Mouse (Mus musculus): Measurements from ENCODE around the gene Olfr876. TPM values are rescaled to one million over a fixed set of nuclear protein-coding genes. Genes with fewer than 3 reads are reported as not detected.
"Not testable (repeated sequence)": the region's sequence is repeated elsewhere in the genome, so short reads cannot be mapped to it uniquely, and the experiment has no call there.

The Olfr876 gene
- polyA plus RNA-seq (2015; fragmentation: Nextera tagmentation; extraction: Ambion mirVana): not detected in 2 replicates

DNA sequence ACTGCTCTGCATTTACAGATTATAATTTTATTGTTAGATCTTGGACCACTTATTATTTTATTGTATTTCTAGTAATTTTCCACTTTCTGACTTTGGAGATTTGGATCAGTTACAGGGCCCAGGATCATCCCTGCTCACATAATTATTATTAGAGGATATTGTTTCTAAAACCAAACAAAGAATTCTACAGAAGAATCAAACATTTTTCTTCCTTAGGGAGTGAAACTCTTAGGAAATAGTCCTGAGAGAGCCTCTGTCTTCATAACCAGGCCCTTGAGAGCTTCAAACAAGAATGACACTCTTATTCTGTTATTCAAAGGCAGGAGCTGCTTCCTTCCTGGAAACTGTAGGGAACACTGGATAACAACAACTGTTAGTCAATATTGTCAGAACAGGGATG lies at the start of gene Olfr876:
Olfr876 (plus strand) TSS at position 301 of the 400 bp plus-strand sequence.
- H3K36me3 ChIP-seq: no peaks in the 10 kb centered on the region
- H3K27me3 ChIP-seq: no peaks in the 10 kb centered on the region
- H3K4me3 ChIP-seq (replicated peaks): no peak within 1 kb of the TSS
- no peak for ATAC-seq (replicated peaks; ENCODE audit: low FRiP score)
- H3K9ac ChIP-seq: no peak within 1 kb of the TSS
- H3K4me1 ChIP-seq: no peaks in the 10 kb centered on the region
- no peak within 1 kb of the TSS for H3K27ac ChIP-seq
- H3K9me3 ChIP-seq (replicated peaks): no peaks in the 10 kb centered on the region
- H3K4me2 ChIP-seq: no peak within 1 kb of the TSS

GRCm38 (mm10) chr9:37761728-37762127 lies 41.1 kb upstream of the Olfr876 start:
- no peaks in the 10 kb centered on the region for H3K9me3 ChIP-seq (replicated peaks)
- no peaks in the 10 kb centered on the region for H3K4me1 ChIP-seq
- H3K9ac ChIP-seq: no peak overlapping the region
- H3K36me3 ChIP-seq: no peaks in the 10 kb centered on the region
- no peak for ATAC-seq (replicated peaks; ENCODE audit: low FRiP score)
- H3K27me3 ChIP-seq: no peaks in the 10 kb centered on the region
- H3K4me2 ChIP-seq: no peak overlapping the region
- H3K4me3 ChIP-seq (replicated peaks): no peak overlapping the region
- 87% methylated on average over 2 of the region's 2 CpGs for WGBS
- H3K27ac ChIP-seq: no peak overlapping the region

DNA sequence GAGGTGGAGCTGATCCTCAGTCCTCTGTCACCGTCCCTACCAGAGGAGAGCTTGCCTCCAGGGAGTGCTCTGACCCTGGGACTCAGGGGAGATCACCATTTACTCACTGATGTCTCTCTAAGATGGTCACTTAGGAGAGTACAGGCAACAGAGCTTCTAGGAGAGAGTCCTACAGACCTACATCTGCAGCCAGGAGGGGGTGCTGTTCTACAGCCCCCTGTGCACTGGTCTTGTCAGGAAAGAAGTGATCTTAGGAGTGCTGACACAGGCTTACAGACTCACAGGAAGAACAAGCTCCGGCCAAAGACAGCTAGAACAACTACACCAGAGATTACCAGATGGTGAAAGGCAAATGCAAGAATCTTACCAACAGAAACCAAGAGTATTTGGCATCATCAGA lies 40.3 kb upstream of the Olfr876 start:
- Histone ChIP-seq H3K36me3 (no peaks in the 10 kb centered on the region), H3K9me3 (replicated peaks) (no peaks in the 10 kb centered on the region), H3K27me3 (no peaks in the 10 kb centered on the region), H3K4me1 (no peaks in the 10 kb centered on the region), H3K9ac (no peak overlapping the region), H3K27ac (no peak overlapping the region), H3K4me2 (no peak overlapping the region), H3K4me3 (replicated peaks) (no peak overlapping the region)
- 62% methylated on average over 2 of the region's 2 CpGs for WGBS
- no peak for ATAC-seq (replicated peaks; ENCODE audit: low FRiP score)

DNA sequence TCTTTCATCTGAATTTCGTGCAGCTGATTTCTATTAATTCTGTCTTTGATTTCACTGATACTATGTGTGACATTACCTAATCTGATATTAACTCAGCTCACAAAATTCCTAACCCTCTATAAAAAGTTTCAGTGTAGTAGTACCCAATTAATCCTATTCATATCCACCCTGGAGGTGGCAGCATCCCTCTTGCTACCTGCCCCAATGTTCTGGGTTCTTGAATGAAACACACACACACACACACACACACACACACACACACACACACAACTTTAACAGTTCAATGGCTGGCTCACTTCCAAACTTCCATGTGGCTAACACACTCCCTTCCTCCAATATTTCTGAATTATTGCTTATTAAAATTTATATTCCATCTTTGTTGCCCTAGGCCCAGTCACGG lies 32.2 kb upstream of the Olfr876 start:
- Histone ChIP-seq H3K36me3 (no peaks in the 10 kb centered on the region), H3K4me1 (no peaks in the 10 kb centered on the region), H3K9me3 (replicated peaks) (no peaks in the 10 kb centered on the region), H3K4me2 (no peak overlapping the region), H3K4me3 (replicated peaks) (no peak overlapping the region), H3K27ac (no peak overlapping the region), H3K9ac (no peak overlapping the region), H3K27me3 (no peaks in the 10 kb centered on the region)
- WGBS: 72% methylated on average over 2 of the region's 2 CpGs
- ATAC-seq (replicated peaks; ENCODE audit: low FRiP score): no peak

- Histone ChIP-seq H3K9me3 (replicated peaks) (no peaks in the 10 kb centered on the region), H3K4me3 (replicated peaks) (no peak within 1 kb of the TSS), H3K4me1 (no peaks in the 10 kb centered on the region), H3K4me2 (no peak within 1 kb of the TSS), H3K9ac (no peak within 1 kb of the TSS), H3K36me3 (no peaks in the 10 kb centered on the region), H3K27me3 (no peaks in the 10 kb centered on the region), H3K27ac (no peak within 1 kb of the TSS)
- 28% methylated on average over 2 of the region's 2 CpGs for WGBS
- no peak for ATAC-seq (replicated peaks; ENCODE audit: low FRiP score)
Measured at GRCm38 (mm10) chr9:37771759-37772158, 31.1 kb upstream of the Olfr876 start, which contains the start of gene Olfr875. TSS of gene Olfr875 (plus strand) at chr9:37771857.

DNA sequence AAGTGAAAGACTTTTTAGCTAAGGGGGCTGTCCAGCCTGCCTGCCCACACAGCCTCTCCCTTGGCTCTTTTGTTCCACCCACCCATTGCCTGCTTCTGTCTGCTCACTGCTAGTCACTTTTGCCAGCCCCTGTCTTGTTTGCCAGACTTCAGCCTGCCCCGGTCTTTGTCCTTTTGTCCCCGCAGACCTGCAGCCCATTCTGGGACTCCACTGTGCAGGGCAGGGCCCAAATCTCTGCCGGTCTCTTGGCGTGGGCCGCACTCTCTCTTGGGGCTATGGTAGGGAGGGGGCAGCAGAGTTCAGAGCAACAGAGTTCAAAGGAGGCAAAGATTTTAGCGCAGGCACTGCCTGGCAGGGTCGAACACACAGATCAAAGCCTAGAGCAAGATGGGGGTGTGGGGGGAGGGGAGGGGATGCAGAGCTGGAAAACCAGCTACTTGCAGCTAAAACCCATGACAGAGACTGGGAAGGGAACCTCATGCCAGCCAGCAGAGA lies 20.0 kb upstream of the Olfr876 start:
- Histone ChIP-seq H3K27ac (no peak overlapping the region), H3K27me3 (no peaks in the 10 kb centered on the region), H3K9ac (0 out of 2 replicates have a peak overlapping the region, but pooled peaks have one; percentile 7), H3K4me2 (peak overlapping the region; percentile 54), H3K9me3 (replicated peaks) (no peaks in the 10 kb centered on the region), H3K36me3 (no peaks in the 10 kb centered on the region), H3K4me3 (replicated peaks) (peak overlapping the region; percentile 23), H3K4me1 (peaks cover 10% of the 10 kb centered on the region)
- WGBS: 4% methylated on average over 7 of the region's 7 CpGs
- peak; percentile 87 for ATAC-seq (replicated peaks; ENCODE audit: low FRiP score)

DNA sequence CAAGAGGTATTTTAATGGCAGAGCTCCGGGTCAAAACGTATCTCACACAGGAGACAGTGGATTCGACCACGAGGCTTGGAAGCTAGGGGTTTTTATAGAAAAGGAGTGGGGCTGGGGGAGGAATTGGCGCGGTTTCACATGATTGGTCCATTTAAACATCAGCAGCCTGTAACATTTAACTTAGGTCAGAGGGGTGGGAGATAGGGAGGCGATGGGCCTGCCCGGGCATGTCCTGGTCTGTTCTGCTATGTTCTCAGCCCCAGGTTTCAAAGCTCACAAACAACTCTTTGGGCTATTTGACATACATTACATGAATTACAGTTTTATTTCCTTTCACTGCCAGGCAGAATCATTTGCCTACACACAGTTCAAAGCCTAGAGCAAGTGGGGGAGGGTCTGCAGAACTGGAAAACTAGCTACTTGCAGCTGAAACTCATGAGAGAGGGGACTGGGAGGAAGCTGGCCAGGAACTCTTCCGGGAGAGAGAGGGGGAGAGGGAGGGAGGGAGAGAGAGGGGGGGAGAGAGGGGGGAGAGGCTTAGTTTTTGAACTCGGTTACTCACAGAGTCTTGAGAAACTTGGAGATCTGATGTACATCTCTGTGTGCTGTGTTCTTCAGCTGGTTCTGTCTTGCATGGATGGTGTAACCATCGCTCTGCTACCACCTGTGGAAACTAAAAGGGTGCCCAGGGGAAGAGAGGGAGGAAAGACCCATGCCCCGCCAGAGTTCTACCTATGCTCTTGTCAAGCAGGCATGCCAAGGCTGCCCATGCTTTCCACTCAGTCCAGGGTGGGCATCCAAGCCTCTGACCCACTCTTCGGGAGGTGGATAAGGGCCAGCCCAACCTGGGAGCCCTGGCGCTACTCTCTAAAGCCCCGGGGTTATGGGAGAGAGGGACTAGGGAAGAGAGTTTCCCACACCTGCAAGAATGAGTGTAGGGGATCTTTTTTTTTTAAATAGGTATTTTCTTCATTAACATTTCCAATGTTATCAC lies 19.1 kb upstream of the Olfr876 start:
- not testable (repeated sequence) for H3K27me3 ChIP-seq; H3K27ac ChIP-seq; H3K9me3 ChIP-seq (replicated peaks); H3K9ac ChIP-seq; H3K4me1 ChIP-seq; H3K4me3 ChIP-seq (replicated peaks); H3K36me3 ChIP-seq
- peak overlapping the region; percentile 54 for H3K4me2 ChIP-seq
- peak; percentile 85 for ATAC-seq (replicated peaks; ENCODE audit: low FRiP score)
- 52% methylated on average over 11 of the region's 15 CpGs for WGBS

DNA sequence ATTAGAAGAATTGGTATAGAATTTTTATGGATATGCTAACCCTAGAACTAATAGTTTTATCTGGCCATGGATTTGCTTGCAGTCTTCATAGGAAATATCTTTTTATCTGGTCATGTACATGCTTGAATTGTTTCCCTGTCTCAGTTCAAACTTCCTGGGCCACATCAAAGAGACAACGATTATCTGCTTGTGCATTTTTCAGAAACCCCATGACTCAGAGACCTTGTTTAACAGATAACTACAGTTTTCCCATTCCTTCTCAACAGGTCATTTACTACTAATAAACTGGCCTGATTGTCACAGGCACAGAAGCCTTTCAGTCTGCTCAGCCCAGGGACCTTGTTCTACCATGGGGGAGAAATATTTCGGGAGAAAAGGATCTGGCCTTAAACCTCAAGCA lies 16.4 kb upstream of the Olfr876 start:
- no peak for ATAC-seq (replicated peaks; ENCODE audit: low FRiP score)
- no peaks in the 10 kb centered on the region for H3K36me3 ChIP-seq
- no peak overlapping the region for H3K4me2 ChIP-seq
- no peak overlapping the region for H3K4me3 ChIP-seq (replicated peaks)
- H3K4me1 ChIP-seq: peaks cover 10% of the 10 kb centered on the region
- no peak overlapping the region for H3K9ac ChIP-seq
- 79% methylated on average over 2 of the region's 2 CpGs for WGBS
- no peaks in the 10 kb centered on the region for H3K27me3 ChIP-seq
- H3K27ac ChIP-seq: no peak overlapping the region
- H3K9me3 ChIP-seq (replicated peaks): no peaks in the 10 kb centered on the region

GRCm38 (mm10) chr9:37802055-37802454 lies 776 bp upstream of the Olfr876 start:
- 82% methylated on average over 4 of the region's 4 CpGs for WGBS
- Histone ChIP-seq H3K9ac (no peak overlapping the region), H3K27me3 (no peaks in the 10 kb centered on the region), H3K9me3 (replicated peaks) (no peaks in the 10 kb centered on the region), H3K4me1 (no peaks in the 10 kb centered on the region), H3K36me3 (no peaks in the 10 kb centered on the region), H3K4me3 (replicated peaks) (no peak overlapping the region), H3K27ac (no peak overlapping the region), H3K4me2 (no peak overlapping the region)
- ATAC-seq (replicated peaks; ENCODE audit: low FRiP score): no peak

GRCm38 (mm10) chr9:37807235-37807634 lies 4.4 kb downstream of the Olfr876 start:
- Histone ChIP-seq H3K4me3 (replicated peaks) (no peak overlapping the region), H3K36me3 (no peaks in the 10 kb centered on the region), H3K27me3 (no peaks in the 10 kb centered on the region), H3K9me3 (replicated peaks) (no peaks in the 10 kb centered on the region), H3K27ac (no peak overlapping the region), H3K9ac (no peak overlapping the region), H3K4me2 (no peak overlapping the region), H3K4me1 (no peaks in the 10 kb centered on the region)
- no peak for ATAC-seq (replicated peaks; ENCODE audit: low FRiP score)

DNA sequence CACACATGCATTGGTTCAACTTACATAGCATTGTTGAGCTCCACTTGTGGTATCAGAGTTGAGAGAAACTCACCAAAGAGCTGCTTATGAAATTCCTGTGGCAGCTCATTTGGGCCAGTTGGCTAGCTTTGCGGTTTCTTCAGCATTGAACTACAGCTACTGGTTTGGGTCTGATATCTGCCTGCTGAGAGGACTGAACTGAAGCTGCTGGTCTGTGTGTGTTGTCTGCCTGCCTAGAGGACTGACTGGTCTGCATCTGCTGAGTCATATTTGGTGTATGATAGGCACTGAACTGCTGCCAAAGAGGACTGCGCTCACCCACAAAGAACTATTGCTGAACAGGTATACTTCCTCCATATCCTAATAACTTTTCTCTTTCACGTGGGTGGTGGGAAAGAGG lies 5.6 kb downstream of the Olfr876 start:
- H3K9ac ChIP-seq: no peak overlapping the region
- H3K4me3 ChIP-seq (replicated peaks): no peak overlapping the region
- 89% methylated on average over 3 of the region's 3 CpGs for WGBS
- H3K4me2 ChIP-seq: no peak overlapping the region
- no peaks in the 10 kb centered on the region for H3K9me3 ChIP-seq (replicated peaks)
- no peaks in the 10 kb centered on the region for H3K4me1 ChIP-seq
- no peaks in the 10 kb centered on the region for H3K36me3 ChIP-seq
- H3K27me3 ChIP-seq: no peaks in the 10 kb centered on the region
- ATAC-seq (replicated peaks; ENCODE audit: low FRiP score): no peak
- no peak overlapping the region for H3K27ac ChIP-seq

GRCm38 (mm10) chr9:37808976-37809375 lies 6.1 kb downstream of the Olfr876 start:
- Histone ChIP-seq H3K9me3 (replicated peaks) (no peaks in the 10 kb centered on the region), H3K9ac (no peak overlapping the region), H3K4me2 (no peak overlapping the region), H3K27me3 (no peaks in the 10 kb centered on the region), H3K4me1 (no peaks in the 10 kb centered on the region), H3K36me3 (no peaks in the 10 kb centered on the region), H3K4me3 (replicated peaks) (no peak overlapping the region), H3K27ac (no peak overlapping the region)
- WGBS: 61% methylated on average over 2 of the region's 2 CpGs
- ATAC-seq (replicated peaks; ENCODE audit: low FRiP score): no peak

Measured in kidney, embryonic 15.5 days (tissue).